Mouse (Mus musculus) ES-Bruce4 (cell line): Measurements from ENCODE around the gene Cxcl2.

ENCODE experiments used
- CTCF ChIP-seq: IDR thresholded peaks from one replicate; pipeline ENCODE4 v1.8.1; 2011; ENCODE audit warnings: low read depth, low read length
- EP300 ChIP-seq: IDR thresholded peaks from 2 replicates; pipeline ENCODE4 v1.6.1; 2011; ENCODE audit warnings: low read depth, low read length; ENCODE audit not compliant: insufficient read depth
- POLR2A ChIP-seq: IDR thresholded peaks from one replicate; pipeline ENCODE4 v1.8.1; 2011; ENCODE audit warnings: low read length; ENCODE audit not compliant: insufficient read depth

DNA sequence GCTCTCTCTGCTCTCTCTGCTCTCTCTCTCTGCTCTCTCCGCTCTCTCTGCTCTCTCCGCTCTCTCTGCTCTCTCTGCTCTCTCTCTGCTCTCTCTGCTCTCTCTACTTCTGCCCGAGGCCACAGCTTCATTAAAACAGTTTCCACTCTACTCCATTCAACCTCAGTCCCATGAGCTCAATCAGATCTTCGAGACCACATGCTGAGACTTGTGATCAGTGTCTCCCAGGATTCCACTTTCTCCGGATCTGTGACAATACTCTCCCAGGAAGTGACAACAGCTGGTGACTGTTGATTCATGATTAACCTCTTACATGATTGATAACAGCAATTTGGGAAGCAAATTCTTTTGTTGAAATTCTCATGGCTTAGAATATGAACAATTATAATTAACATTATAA, 21.5 kb upstream of the Cxcl2 start:
- TF ChIP-seq EP300 (no peak), CTCF (no peak), POLR2A (no peak)
